Mouse (Mus musculus): ENCODE results near the gene Agbl4.

Gene Agbl4

GRCm38 (mm10) chr4:111580239-111580638 is 1182.8 kb downstream of the Agbl4 start:
- no peak for DNase-seq (ENCODE audit: low spot score in 2 of 2)

GRCm38 (mm10) chr4:111583562-111584237 is 1186.2 kb downstream of the Agbl4 start:
- no peak for DNase-seq (ENCODE audit: low spot score in 2 of 2)

GRCm38 (mm10) chr4:111584286-111584685 is 1186.8 kb downstream of the Agbl4 start:
- no peak for DNase-seq (ENCODE audit: low spot score in 2 of 2)

- no peak for DNase-seq (ENCODE audit: low spot score in 2 of 2)
Observed at GRCm38 (mm10) chr4:111588211-111588610, 1190.8 kb downstream of the Agbl4 start.

- DNase-seq (ENCODE audit: low spot score in 2 of 2): no peak
Observed at GRCm38 (mm10) chr4:111589467-111590170, 1192.2 kb downstream of the Agbl4 start.

- DNase-seq (ENCODE audit: low spot score in 2 of 2): no peak
Observed at GRCm38 (mm10) chr4:111594655-111595295, 1197.3 kb downstream of the Agbl4 start.

- no peak for DNase-seq (ENCODE audit: low spot score in 2 of 2)
Observed at GRCm38 (mm10) chr4:111597249-111597661, 1199.8 kb downstream of the Agbl4 start.

GRCm38 (mm10) chr4:111597986-111598385 is 1200.5 kb downstream of the Agbl4 start:
- no peak for DNase-seq (ENCODE audit: low spot score in 2 of 2)

- DNase-seq (ENCODE audit: low spot score in 2 of 2): no peak
Observed at GRCm38 (mm10) chr4:111603194-111603593, 1205.7 kb downstream of the Agbl4 start.

- no peak for DNase-seq (ENCODE audit: low spot score in 2 of 2)
Observed at GRCm38 (mm10) chr4:111607826-111608500, 1210.5 kb downstream of the Agbl4 start.

GRCm38 (mm10) chr4:111621865-111622264 is 1224.4 kb downstream of the Agbl4 start:
- DNase-seq (ENCODE audit: low spot score in 2 of 2): no peak

GRCm38 (mm10) chr4:111624914-111625313 is 1227.5 kb downstream of the Agbl4 start:
- no peak for DNase-seq (ENCODE audit: low spot score in 2 of 2)

GRCm38 (mm10) chr4:111626118-111626830 is 1228.8 kb downstream of the Agbl4 start:
- peak; percentile 10 to 41 for DNase-seq (ENCODE audit: low spot score in 2 of 2)

GRCm38 (mm10) chr4:111632615-111633014 is 1235.2 kb downstream of the Agbl4 start:
- no peak for DNase-seq (ENCODE audit: low spot score in 2 of 2)

- no peak for DNase-seq (ENCODE audit: low spot score in 2 of 2)
Observed at GRCm38 (mm10) chr4:111635538-111636124, 1238.2 kb downstream of the Agbl4 start.

- no peak for DNase-seq (ENCODE audit: low spot score in 2 of 2)
Observed at GRCm38 (mm10) chr4:111638948-111639708, 1241.7 kb downstream of the Agbl4 start.

- no peak for DNase-seq (ENCODE audit: low spot score in 2 of 2)
Observed at GRCm38 (mm10) chr4:111645117-111645830, 1247.8 kb downstream of the Agbl4 start.

- no peak for DNase-seq (ENCODE audit: low spot score in 2 of 2)
Observed at GRCm38 (mm10) chr4:111645831-111646166, 1248.3 kb downstream of the Agbl4 start.

- DNase-seq (ENCODE audit: low spot score in 2 of 2): no peak
Observed at GRCm38 (mm10) chr4:111653451-111653850, 1256.0 kb downstream of the Agbl4 start.

GRCm38 (mm10) chr4:111663730-111664129 is 1266.3 kb downstream of the Agbl4 start:
- DNase-seq (ENCODE audit: low spot score in 2 of 2): no peak

Data from spleen, postnatal 14 days (tissue).